Mouse (Mus musculus) thymus, adult 2 months (tissue): ENCODE measurements around the gene Sec61a2.

ENCODE experiments used
- CTCF ChIP-seq: fragments of 200-500 bp; IDR thresholded peaks from 2 replicates; pipeline ENCODE4 v1.5.1; 2012; ENCODE audit warnings: mild to moderate bottlenecking, control low read depth, low read length, moderate library complexity, borderline replicate concordance; ENCODE audit not compliant: control insufficient read depth, poor library complexity, insufficient read depth; ENCODE audit errors: extremely low read depth
- POLR2A ChIP-seq: fragments of 200-500 bp; IDR thresholded peaks from 2 replicates; pipeline ENCODE4 v1.6.1; 2012; ENCODE audit warnings: mild to moderate bottlenecking, low read length, control low read depth, moderate library complexity; ENCODE audit not compliant: control insufficient read depth, poor library complexity, insufficient read depth; ENCODE audit errors: extremely low read depth

GRCm38 (mm10) chr2:5845826-5846225 lies 49.4 kb downstream of the Sec61a2 start:
- TF ChIP-seq CTCF (no peak), POLR2A (no peak)
